Mouse (Mus musculus) limb, embryonic 11.5 days (tissue): ENCODE measurements around the gene Slc34a2. TPM values are rescaled to one million over a fixed set of nuclear protein-coding genes. Genes with fewer than 3 reads are reported as not detected.

Source experiments
- ATAC-seq: fragments of 200-750 bp; cut with Nextera tagmentation; 2 replicates; pipeline ENCODE4 v1.8.0; 2017; ENCODE audit warnings: low read depth; ENCODE audit not compliant: insufficient number of reproducible peaks, low FRiP score, low TSS enrichment
- DNase-seq: peaks from one replicate; pipeline ENCODE4 v3.0.0-alpha.2; 2015; ENCODE audit warnings: low spot score
- H3K27ac ChIP-seq: fragments of 300-500 bp; sonication (generic); replicated peaks from 2 replicates; pipeline ENCODE4 v1.5.1; 2014; ENCODE audit warnings: low read depth, mild to moderate bottlenecking, low read length
- H3K27me3 ChIP-seq: fragments of 300-500 bp; sonication (generic); 2 replicates; pipeline ENCODE4 v1.6.1; 2014; ENCODE audit warnings: mild to moderate bottlenecking, low read length, mixed read lengths; ENCODE audit not compliant: control insufficient read depth, insufficient read depth
- H3K36me3 ChIP-seq: fragments of 300-500 bp; sonication (generic); 2 replicates; pipeline ENCODE4 v1.6.1; 2014; ENCODE audit warnings: mild to moderate bottlenecking, low read length, moderate library complexity, mixed read lengths; ENCODE audit not compliant: control insufficient read depth, insufficient read depth
- H3K4me1 ChIP-seq: fragments of 300-500 bp; sonication (generic); 2 replicates; pipeline ENCODE4 v1.6.1; 2014; ENCODE audit warnings: low read length, mixed read lengths; ENCODE audit not compliant: control insufficient read depth, insufficient read depth
- H3K4me2 ChIP-seq: fragments of 300-500 bp; sonication (generic); 2 replicates; pipeline ENCODE4 v1.6.1; 2014; ENCODE audit warnings: low read depth, mild to moderate bottlenecking, moderate library complexity; ENCODE audit not compliant: severe bottlenecking
- H3K4me3 ChIP-seq: fragments of 300-500 bp; sonication (generic); 2 replicates; pipeline ENCODE4 v1.5.1; 2014; ENCODE audit warnings: low read depth, low read length
- H3K9ac ChIP-seq: fragments of 300-500 bp; sonication (generic); 2 replicates; pipeline ENCODE4 v1.6.1; 2014; ENCODE audit warnings: mild to moderate bottlenecking, low read length
- H3K9me3 ChIP-seq: fragments of 300-500 bp; sonication (generic); 2 replicates; pipeline ENCODE4 v1.6.1; 2016; ENCODE audit warnings: low read length; ENCODE audit not compliant: control insufficient read depth
- WGBS: fragments of 180-500 bp; shearing (Covaris S2); extraction: QIAGEN DNeasy Blood & Tissue Kit; methylation state at CpG from one replicate; pipeline ENCODE4 v1.1.7; 2014; 5-methylcytosine and 5-hydroxymethylcytosine counted together
- polyA plus RNA-seq: library from polyadenylated mRNA; unstranded; fragments of >200 nt; fragmentation: Nextera tagmentation; extraction: Ambion mirVana; gene quantifications from 2 replicates; pipeline ENCODE4 v1.2.1, GENCODE M21; 2014

Slc34a2 gene
- polyA plus RNA-seq, 1 experiment from 2014 or later: not detected

- H3K4me3 ChIP-seq: no peak overlapping the region
- ATAC-seq: no peak
- no peaks in the 10 kb centered on the region for H3K9me3 ChIP-seq
- H3K9ac ChIP-seq: no peak overlapping the region
- DNase-seq: no peak
- H3K36me3 ChIP-seq: no peaks in the 10 kb centered on the region
- no peak overlapping the region for H3K27ac ChIP-seq
- H3K4me1 ChIP-seq: no peaks in the 10 kb centered on the region
- H3K4me2 ChIP-seq: no peak overlapping the region
- no peaks in the 10 kb centered on the region for H3K27me3 ChIP-seq
- 84% methylated on average over 7 of the region's 7 CpGs for WGBS
These were observed 49.6 kb downstream of the Slc34a2 start for GRCm38 (mm10) chr5:53087452-53087851.

GRCm38 (mm10) chr5:53091331-53091730, 53.5 kb downstream of the Slc34a2 start:
- ATAC-seq: no peak
- H3K4me2 ChIP-seq: no peak overlapping the region
- WGBS: 65% methylated on average over 3 of the region's 3 CpGs

GRCm38 (mm10) chr5:53101848-53102473, 64.1 kb downstream of the Slc34a2 start:
- no peak for ATAC-seq
- 76% methylated on average over 12 of the region's 12 CpGs for WGBS

More at GRCm38 (mm10) chr5:53091331-53091730, 53.5 kb downstream of the Slc34a2 start:
- no peak overlapping the region for H3K27ac ChIP-seq
- no peak overlapping the region for H3K9ac ChIP-seq
- H3K9me3 ChIP-seq: no peaks in the 10 kb centered on the region
- H3K27me3 ChIP-seq: no peaks in the 10 kb centered on the region
- DNase-seq: no peak
- no peaks in the 10 kb centered on the region for H3K4me1 ChIP-seq
- no peaks in the 10 kb centered on the region for H3K36me3 ChIP-seq
- H3K4me3 ChIP-seq: no peak overlapping the region

GRCm38 (mm10) chr5:53104177-53104855, 66.4 kb downstream of the Slc34a2 start:
- H3K27me3 ChIP-seq: no peaks in the 10 kb centered on the region
- H3K27ac ChIP-seq: no peak overlapping the region
- ATAC-seq: no peak
- no peaks in the 10 kb centered on the region for H3K36me3 ChIP-seq
- H3K9me3 ChIP-seq: no peaks in the 10 kb centered on the region
- no peak overlapping the region for H3K4me3 ChIP-seq
- WGBS: 81% methylated on average over 13 of the region's 13 CpGs
- no peak for DNase-seq
- no peak overlapping the region for H3K9ac ChIP-seq
- H3K4me1 ChIP-seq: no peaks in the 10 kb centered on the region
- H3K4me2 ChIP-seq: no peak overlapping the region

More at GRCm38 (mm10) chr5:53101848-53102473, 64.1 kb downstream of the Slc34a2 start:
- no peaks in the 10 kb centered on the region for H3K4me1 ChIP-seq
- no peak overlapping the region for H3K4me2 ChIP-seq
- no peaks in the 10 kb centered on the region for H3K27me3 ChIP-seq
- H3K27ac ChIP-seq: no peak overlapping the region
- H3K9me3 ChIP-seq: no peaks in the 10 kb centered on the region
- H3K4me3 ChIP-seq: no peak overlapping the region
- H3K36me3 ChIP-seq: no peaks in the 10 kb centered on the region
- H3K9ac ChIP-seq: no peak overlapping the region
- no peak for DNase-seq

- H3K36me3 ChIP-seq: no peaks in the 10 kb centered on the region
- H3K4me1 ChIP-seq: no peaks in the 10 kb centered on the region
- no peak overlapping the region for H3K4me2 ChIP-seq
- no peaks in the 10 kb centered on the region for H3K27me3 ChIP-seq
- no peak overlapping the region for H3K27ac ChIP-seq
- no peak for DNase-seq
- ATAC-seq: no peak
- WGBS: 77% methylated on average over 8 of the region's 8 CpGs
- no peak overlapping the region for H3K4me3 ChIP-seq
- no peaks in the 10 kb centered on the region for H3K9me3 ChIP-seq
- H3K9ac ChIP-seq: no peak overlapping the region
These were observed 67.8 kb downstream of the Slc34a2 start for GRCm38 (mm10) chr5:53105716-53106115.

GRCm38 (mm10) chr5:53106125-53106524, 68.2 kb downstream of the Slc34a2 start:
- H3K4me2 ChIP-seq: no peak overlapping the region
- no peak for DNase-seq
- no peak overlapping the region for H3K4me3 ChIP-seq
- no peak overlapping the region for H3K27ac ChIP-seq
- H3K4me1 ChIP-seq: no peaks in the 10 kb centered on the region
- H3K36me3 ChIP-seq: no peaks in the 10 kb centered on the region
- no peak overlapping the region for H3K9ac ChIP-seq
- no peaks in the 10 kb centered on the region for H3K9me3 ChIP-seq
- 82% methylated on average over 4 of the region's 4 CpGs for WGBS
- no peaks in the 10 kb centered on the region for H3K27me3 ChIP-seq
- no peak for ATAC-seq

GRCm38 (mm10) chr5:53106731-53107130, 68.8 kb downstream of the Slc34a2 start:
- Histone ChIP-seq H3K9ac (no peak overlapping the region), H3K4me3 (no peak overlapping the region), H3K9me3 (no peaks in the 10 kb centered on the region), H3K4me2 (no peak overlapping the region), H3K4me1 (no peaks in the 10 kb centered on the region), H3K36me3 (no peaks in the 10 kb centered on the region), H3K27ac (no peak overlapping the region), H3K27me3 (no peaks in the 10 kb centered on the region)
- ATAC-seq (no peak), DNase-seq (no peak)
- 59% methylated on average over 4 of the region's 4 CpGs for WGBS

GRCm38 (mm10) chr5:53108026-53108425, 70.1 kb downstream of the Slc34a2 start:
- WGBS: 87% methylated on average over 9 of the region's 9 CpGs
- Histone ChIP-seq H3K27ac (no peak overlapping the region), H3K27me3 (no peaks in the 10 kb centered on the region), H3K4me3 (no peak overlapping the region), H3K9ac (no peak overlapping the region), H3K9me3 (peaks cover under 1% of the 10 kb centered on the region; the same call in 1 of the 2 replicates), H3K36me3 (no peaks in the 10 kb centered on the region), H3K4me2 (no peak overlapping the region), H3K4me1 (no peaks in the 10 kb centered on the region)
- ATAC-seq (no peak), DNase-seq (no peak)
